Mouse (Mus musculus): ENCODE results near the gene Zfp638. TPM values are rescaled to one million over a fixed set of nuclear protein-coding genes. Genes with fewer than 3 reads are reported as not detected.
"Not testable (repeated sequence)": the region's sequence is repeated elsewhere in the genome, so short reads cannot be mapped to it uniquely, and the experiment has no call there.

Zfp638 gene
- polyA plus RNA-seq, 1 experiment from 2014 or later, result 118 TPM

GRCm38 (mm10) chr6:84028791-84029190 is 161.9 kb downstream of the Zfp638 start:
- Histone ChIP-seq H3K27me3 (ENCODE audit: control insufficient read depth, insufficient read depth, low read length) (no peaks in the 10 kb centered on the region), H3K9ac (replicated peaks; ENCODE audit: low read depth, low read length) (no peak overlapping the region), H3K4me3 (ENCODE audit: low read depth, low read length) (no peak overlapping the region), H3K36me3 (ENCODE audit: control insufficient read depth, insufficient read depth, low read length) (no peaks in the 10 kb centered on the region), H3K27ac (ENCODE audit: low read depth, low read length) (no peak overlapping the region), H3K4me2 (ENCODE audit: low read depth, low read length) (no peak overlapping the region), H3K4me1 (ENCODE audit: control insufficient read depth, insufficient read depth, low read length) (no peaks in the 10 kb centered on the region), H3K9me3 (ENCODE audit: control insufficient read depth, low read length) (no peaks in the 10 kb centered on the region)
- no peak for ATAC-seq (ENCODE audit: low read depth)

GRCm38 (mm10) chr6:84029775-84030174 is 162.9 kb downstream of the Zfp638 start:
- H3K4me1 ChIP-seq (ENCODE audit: control insufficient read depth, insufficient read depth, low read length), result no peaks in the 10 kb centered on the region
- H3K27ac ChIP-seq (ENCODE audit: low read depth, low read length), result no peak overlapping the region
- H3K4me2 ChIP-seq (ENCODE audit: low read depth, low read length), result no peak overlapping the region
- no peak overlapping the region for H3K9ac ChIP-seq (replicated peaks; ENCODE audit: low read depth, low read length)
- H3K27me3 ChIP-seq (ENCODE audit: control insufficient read depth, insufficient read depth, low read length), result no peaks in the 10 kb centered on the region
- 84% methylated on average over 7 of the region's 7 CpGs for WGBS
- H3K9me3 ChIP-seq (ENCODE audit: control insufficient read depth, low read length), result no peaks in the 10 kb centered on the region
- no peaks in the 10 kb centered on the region for H3K36me3 ChIP-seq (ENCODE audit: control insufficient read depth, insufficient read depth, low read length)
- H3K4me3 ChIP-seq (ENCODE audit: low read depth, low read length), result no peak overlapping the region
- ATAC-seq (ENCODE audit: low read depth), result no peak

GRCm38 (mm10) chr6:84032516-84032915 is 165.6 kb downstream of the Zfp638 start:
- not testable (repeated sequence) for H3K36me3 ChIP-seq (ENCODE audit: control insufficient read depth, insufficient read depth, low read length); ATAC-seq (ENCODE audit: low read depth); H3K27me3 ChIP-seq (ENCODE audit: control insufficient read depth, insufficient read depth, low read length); H3K4me1 ChIP-seq (ENCODE audit: control insufficient read depth, insufficient read depth, low read length); H3K9ac ChIP-seq (replicated peaks; ENCODE audit: low read depth, low read length); H3K9me3 ChIP-seq (ENCODE audit: control insufficient read depth, low read length); H3K4me3 ChIP-seq (ENCODE audit: low read depth, low read length); H3K27ac ChIP-seq (ENCODE audit: low read depth, low read length); H3K4me2 ChIP-seq (ENCODE audit: low read depth, low read length)
- 80% methylated on average over 5 of the region's 5 CpGs for WGBS

Other genes starting within 250 kb of the Zfp638 start
- gene Clec4f, start 210.9 kb upstream of the Zfp638 start, polyA plus RNA-seq (2014; fragmentation: Nextera tagmentation; extraction: Ambion mirVana), result 0.08 TPM in 1 of 2 replicates, not detected in the other
- not detected in 2 replicates for gene Cd207, start 189.3 kb upstream of the Zfp638 start, polyA plus RNA-seq (2014; fragmentation: Nextera tagmentation; extraction: Ambion mirVana)
- gene Vax2, start 155.8 kb upstream of the Zfp638 start, polyA plus RNA-seq (2014; fragmentation: Nextera tagmentation; extraction: Ambion mirVana), result not detected in 2 replicates
- not detected in 2 replicates for gene Atp6v1b1, start 124.1 kb upstream of the Zfp638 start, polyA plus RNA-seq (2014; fragmentation: Nextera tagmentation; extraction: Ambion mirVana)
- 0.24 and 0.27 TPM in 2 replicates for gene Ankrd53, start 104.5 kb upstream of the Zfp638 start, polyA plus RNA-seq (2014; fragmentation: Nextera tagmentation; extraction: Ambion mirVana)
- gene Tex261, start 91.3 kb upstream of the Zfp638 start, polyA plus RNA-seq (2014; fragmentation: Nextera tagmentation; extraction: Ambion mirVana), result 44.8 and 54.2 TPM in 2 replicates
- gene Nagk, start 72.1 kb upstream of the Zfp638 start, polyA plus RNA-seq (2014; fragmentation: Nextera tagmentation; extraction: Ambion mirVana), result 99.0 and 112 TPM in 2 replicates
- 26.0 and 29.7 TPM in 2 replicates for gene Paip2b, start 35.4 kb upstream of the Zfp638 start, polyA plus RNA-seq (2014; fragmentation: Nextera tagmentation; extraction: Ambion mirVana)
- gene Dysf, start 141.5 kb downstream of the Zfp638 start, polyA plus RNA-seq (2014; fragmentation: Nextera tagmentation; extraction: Ambion mirVana), result 2.1 and 5.4 TPM in 2 replicates